Mouse (Mus musculus) embryonic fibroblast, embryonic 13.5 days (primary cell): ENCODE data around the gene Nup98.

Experiments
- CTCF ChIP-seq: IDR thresholded peaks from 2 replicates; pipeline ENCODE4 v1.5.1; 2011; ENCODE audit warnings: mild to moderate bottlenecking, control low read depth, low read length, moderate library complexity, borderline replicate concordance; ENCODE audit not compliant: insufficient read depth
- POLR2A ChIP-seq: IDR thresholded peaks from 2 replicates; pipeline ENCODE4 v1.6.1; 2011; ENCODE audit warnings: low read depth, mild to moderate bottlenecking, control low read depth, low read length, moderate library complexity

DNA sequence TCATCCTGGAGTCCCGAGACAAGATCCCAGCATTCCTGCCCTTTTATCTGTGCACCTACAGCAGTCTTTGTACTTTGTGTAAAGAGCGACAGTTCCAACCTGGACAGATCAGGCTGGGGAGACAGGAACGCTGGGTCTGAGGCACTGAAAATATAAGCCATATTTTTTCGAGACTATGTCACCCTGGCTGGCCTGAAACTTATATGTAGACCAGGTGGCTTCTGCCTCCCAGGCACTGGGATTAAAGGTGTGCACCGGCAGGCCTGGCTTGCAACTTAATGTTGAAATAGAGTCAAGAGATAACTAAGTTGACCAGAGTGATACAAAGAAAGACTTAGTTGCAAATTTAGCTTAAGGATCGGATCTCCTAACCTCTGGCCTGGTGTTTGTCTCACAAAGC is 36.3 kb upstream of the Nup98 start:
- TF ChIP-seq CTCF (no peak), POLR2A (no peak)
